Mouse (Mus musculus): ENCODE results near the gene Mpzl1.

GRCm38 (mm10) chr1:165608904-165609303, 25.4 kb downstream of the Mpzl1 start:
- TF ChIP-seq CTCF (IDR thresholded peaks at IDR 0.05; ENCODE audit: extremely low read depth, insufficient read depth, low read length) (no peak), POLR2A (IDR thresholded peaks at IDR 0.05; ENCODE audit: extremely low read depth, insufficient read depth, low read length) (no peak)
